Mouse (Mus musculus): ENCODE results near the gene 5730596B20Rik. TPM values are rescaled to one million over a fixed set of nuclear protein-coding genes. Genes with fewer than 3 reads are reported as not detected.

Gene 5730596B20Rik
- polyA plus RNA-seq, 1 experiment from 2014 or later = not detected

- Histone ChIP-seq H3K4me3 (replicated peaks; ENCODE audit: low read length) (no peak overlapping the region), H3K27ac (ENCODE audit: low read length) (no peak overlapping the region)
Measured at GRCm38 (mm10) chr6:52173648-52174047, 3.6 kb upstream of the 5730596B20Rik start.

DNA sequence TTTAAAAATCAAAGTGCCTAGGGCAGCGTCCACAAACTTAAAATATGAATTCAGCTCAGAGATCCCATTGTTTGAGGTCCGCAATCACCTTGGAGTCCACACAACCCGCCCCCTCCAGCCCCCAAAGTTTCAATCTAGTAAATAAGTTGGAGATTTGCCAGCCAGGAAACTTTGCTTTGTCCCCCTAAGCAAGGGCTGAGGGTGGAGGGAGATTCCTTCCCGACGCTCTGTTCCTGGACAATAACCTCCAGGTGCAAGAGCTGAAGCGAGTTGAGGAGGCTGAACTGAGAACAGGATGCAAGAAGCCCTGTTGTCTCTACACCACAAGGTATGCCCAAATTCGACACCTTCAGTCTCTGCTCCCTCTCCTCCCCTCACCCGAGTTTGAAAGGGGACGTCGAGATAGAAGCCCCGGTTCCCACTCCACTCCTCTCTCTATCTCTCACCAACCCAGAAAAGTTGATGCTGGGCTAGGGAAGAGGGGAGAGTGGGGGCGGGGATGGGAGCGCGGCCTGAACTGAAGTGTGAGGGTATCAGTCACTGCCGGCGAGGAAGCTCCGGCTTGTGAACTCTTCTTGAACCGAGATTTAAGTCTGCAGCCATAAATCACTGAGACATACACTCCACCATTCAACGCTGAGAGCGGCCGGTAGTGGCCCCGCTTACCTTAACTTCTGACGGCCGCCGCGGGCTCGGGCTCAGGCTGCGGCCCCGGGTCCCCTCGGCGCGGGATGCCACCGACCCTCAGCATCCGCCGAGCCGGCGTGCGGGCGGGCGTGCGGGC is 2.1 kb upstream of the 5730596B20Rik start:
- under 1% methylated on average over 41 of the region's 41 CpGs for WGBS
- no peak for ATAC-seq
- no peak overlapping the region for H3K27ac ChIP-seq (ENCODE audit: low read length)

More at GRCm38 (mm10) chr6:52173648-52174047, 3.6 kb upstream of the 5730596B20Rik start:
- no peak overlapping the region for H3K9ac ChIP-seq (replicated peaks; ENCODE audit: low read depth, low read length)
- no peaks in the 10 kb centered on the region for H3K36me3 ChIP-seq (ENCODE audit: control insufficient read depth, insufficient read depth)
- no peak for ATAC-seq
- peaks cover 84% of the 10 kb centered on the region for H3K27me3 ChIP-seq (replicated peaks; ENCODE audit: control insufficient read depth, insufficient read depth, low read length)
- no peaks in the 10 kb centered on the region for H3K9me3 ChIP-seq (ENCODE audit: control insufficient read depth, low read length)
- H3K4me1 ChIP-seq (replicated peaks; ENCODE audit: control insufficient read depth, insufficient read depth, low read length) = 0 out of 2 replicates have a peak, but pooled peaks cover 3% of the 10 kb centered on the region
- H3K4me2 ChIP-seq (ENCODE audit: low read length) = no peak overlapping the region
- WGBS = 5% methylated on average over 4 of the region's 4 CpGs

GRCm38 (mm10) chr6:52175864-52176263 is 1.4 kb upstream of the 5730596B20Rik start:
- Histone ChIP-seq H3K36me3 (ENCODE audit: control insufficient read depth, insufficient read depth) (no peaks in the 10 kb centered on the region), H3K9ac (replicated peaks; ENCODE audit: low read depth, low read length) (no peak overlapping the region), H3K4me2 (ENCODE audit: low read length) (no peak overlapping the region), H3K27ac (ENCODE audit: low read length) (no peak overlapping the region), H3K9me3 (ENCODE audit: control insufficient read depth, low read length) (no peaks in the 10 kb centered on the region), H3K27me3 (replicated peaks; ENCODE audit: control insufficient read depth, insufficient read depth, low read length) (peaks cover 88% of the 10 kb centered on the region), H3K4me1 (replicated peaks; ENCODE audit: control insufficient read depth, insufficient read depth, low read length) (0 out of 2 replicates have a peak, but pooled peaks cover 3% of the 10 kb centered on the region), H3K4me3 (replicated peaks; ENCODE audit: low read length) (no peak overlapping the region)
- ATAC-seq = no peak
- 2% methylated on average over 25 of the region's 35 CpGs for WGBS

More for the DNA sequence above, 2.1 kb upstream of the 5730596B20Rik start:
- Histone ChIP-seq H3K27me3 (replicated peaks; ENCODE audit: control insufficient read depth, insufficient read depth, low read length) (peaks cover 88% of the 10 kb centered on the region), H3K36me3 (ENCODE audit: control insufficient read depth, insufficient read depth) (no peaks in the 10 kb centered on the region), H3K9ac (replicated peaks; ENCODE audit: low read depth, low read length) (no peak overlapping the region), H3K4me1 (replicated peaks; ENCODE audit: control insufficient read depth, insufficient read depth, low read length) (0 out of 2 replicates have a peak, but pooled peaks cover 3% of the 10 kb centered on the region), H3K4me3 (replicated peaks; ENCODE audit: low read length) (no peak overlapping the region), H3K9me3 (ENCODE audit: control insufficient read depth, low read length) (no peaks in the 10 kb centered on the region), H3K4me2 (ENCODE audit: low read length) (no peak overlapping the region)

DNA sequence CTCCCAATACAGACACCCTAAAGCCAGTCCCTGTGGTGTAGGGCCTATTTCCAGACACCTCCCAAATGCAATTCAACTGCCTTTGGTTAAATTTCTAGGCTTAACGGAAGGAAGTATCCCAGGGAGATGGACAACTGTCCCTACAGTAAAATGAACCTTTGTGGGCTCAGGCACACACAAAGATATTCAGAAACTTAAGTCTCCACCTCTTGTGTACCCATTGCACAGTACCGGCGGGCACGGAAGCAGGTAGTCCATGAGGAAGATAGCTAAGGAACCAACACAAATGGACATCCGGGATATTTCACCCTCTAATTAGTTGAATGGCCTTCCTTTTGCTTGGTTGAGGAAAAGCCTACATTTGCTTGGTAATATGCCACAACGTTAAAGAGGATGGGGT is 907 bp upstream of the 5730596B20Rik start:
- no peak overlapping the region for H3K4me2 ChIP-seq (ENCODE audit: low read length)
- no peaks in the 10 kb centered on the region for H3K36me3 ChIP-seq (ENCODE audit: control insufficient read depth, insufficient read depth)
- ATAC-seq = no peak
- 3% methylated on average over 6 of the region's 6 CpGs for WGBS
- H3K4me3 ChIP-seq (replicated peaks; ENCODE audit: low read length) = no peak overlapping the region
- 0 out of 2 replicates have a peak, but pooled peaks cover 3% of the 10 kb centered on the region for H3K4me1 ChIP-seq (replicated peaks; ENCODE audit: control insufficient read depth, insufficient read depth, low read length)
- no peak overlapping the region for H3K27ac ChIP-seq (ENCODE audit: low read length)
- H3K9me3 ChIP-seq (ENCODE audit: control insufficient read depth, low read length) = no peaks in the 10 kb centered on the region
- peaks cover 88% of the 10 kb centered on the region for H3K27me3 ChIP-seq (replicated peaks; ENCODE audit: control insufficient read depth, insufficient read depth, low read length)
- no peak overlapping the region for H3K9ac ChIP-seq (replicated peaks; ENCODE audit: low read depth, low read length)

DNA sequence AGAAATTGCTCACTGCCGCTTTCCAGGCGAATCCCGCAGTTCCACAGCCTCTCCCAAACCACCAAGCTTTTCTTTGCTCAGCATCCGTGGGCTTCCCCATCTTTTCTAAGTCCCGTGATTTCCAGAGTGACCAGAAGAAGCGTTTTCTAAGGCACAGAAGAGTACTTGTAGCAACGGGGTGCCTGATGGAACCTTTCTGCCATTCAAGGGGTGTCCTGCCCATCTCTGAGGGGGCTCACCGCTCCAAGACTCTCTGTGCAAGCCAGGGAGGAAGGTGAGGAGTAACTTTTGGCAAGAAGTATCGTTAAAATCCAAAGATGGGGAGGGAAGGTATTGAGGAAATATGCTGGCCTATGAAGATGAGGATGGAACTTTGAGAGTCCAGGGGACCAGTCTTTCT is 508 bp downstream of the 5730596B20Rik start:
- WGBS = 1% methylated on average over 9 of the region's 9 CpGs
- Histone ChIP-seq H3K27me3 (replicated peaks; ENCODE audit: control insufficient read depth, insufficient read depth, low read length) (peaks cover 88% of the 10 kb centered on the region), H3K27ac (ENCODE audit: low read length) (no peak overlapping the region), H3K4me3 (replicated peaks; ENCODE audit: low read length) (no peak overlapping the region), H3K4me1 (replicated peaks; ENCODE audit: control insufficient read depth, insufficient read depth, low read length) (no peaks in the 10 kb centered on the region), H3K9me3 (ENCODE audit: control insufficient read depth, low read length) (no peaks in the 10 kb centered on the region), H3K4me2 (ENCODE audit: low read length) (no peak overlapping the region), H3K9ac (replicated peaks; ENCODE audit: low read depth, low read length) (no peak overlapping the region), H3K36me3 (ENCODE audit: control insufficient read depth, insufficient read depth) (no peaks in the 10 kb centered on the region)
- ATAC-seq = no peak

GRCm38 (mm10) chr6:52178918-52179665 is 1.8 kb downstream of the 5730596B20Rik start:
- Histone ChIP-seq H3K4me2 (ENCODE audit: low read length) (no peak overlapping the region), H3K36me3 (ENCODE audit: control insufficient read depth, insufficient read depth) (no peaks in the 10 kb centered on the region), H3K9me3 (ENCODE audit: control insufficient read depth, low read length) (no peaks in the 10 kb centered on the region), H3K4me3 (replicated peaks; ENCODE audit: low read length) (no peak overlapping the region), H3K9ac (replicated peaks; ENCODE audit: low read depth, low read length) (no peak overlapping the region), H3K4me1 (replicated peaks; ENCODE audit: control insufficient read depth, insufficient read depth, low read length) (no peaks in the 10 kb centered on the region), H3K27me3 (replicated peaks; ENCODE audit: control insufficient read depth, insufficient read depth, low read length) (peaks cover 89% of the 10 kb centered on the region), H3K27ac (ENCODE audit: low read length) (no peak overlapping the region)
- ATAC-seq = no peak
- under 1% methylated on average over 4 of the region's 4 CpGs for WGBS

GRCm38 (mm10) chr6:52179690-52180089 is 2.4 kb downstream of the 5730596B20Rik start:
- Histone ChIP-seq H3K36me3 (ENCODE audit: control insufficient read depth, insufficient read depth) (no peaks in the 10 kb centered on the region), H3K4me3 (replicated peaks; ENCODE audit: low read length) (no peak overlapping the region), H3K27me3 (replicated peaks; ENCODE audit: control insufficient read depth, insufficient read depth, low read length) (peaks cover 92% of the 10 kb centered on the region), H3K27ac (ENCODE audit: low read length) (no peak overlapping the region), H3K4me1 (replicated peaks; ENCODE audit: control insufficient read depth, insufficient read depth, low read length) (no peaks in the 10 kb centered on the region), H3K9ac (replicated peaks; ENCODE audit: low read depth, low read length) (no peak overlapping the region), H3K4me2 (ENCODE audit: low read length) (no peak overlapping the region), H3K9me3 (ENCODE audit: control insufficient read depth, low read length) (no peaks in the 10 kb centered on the region)
- no peak for ATAC-seq
- WGBS = 1% methylated on average over 10 of the region's 10 CpGs

DNA sequence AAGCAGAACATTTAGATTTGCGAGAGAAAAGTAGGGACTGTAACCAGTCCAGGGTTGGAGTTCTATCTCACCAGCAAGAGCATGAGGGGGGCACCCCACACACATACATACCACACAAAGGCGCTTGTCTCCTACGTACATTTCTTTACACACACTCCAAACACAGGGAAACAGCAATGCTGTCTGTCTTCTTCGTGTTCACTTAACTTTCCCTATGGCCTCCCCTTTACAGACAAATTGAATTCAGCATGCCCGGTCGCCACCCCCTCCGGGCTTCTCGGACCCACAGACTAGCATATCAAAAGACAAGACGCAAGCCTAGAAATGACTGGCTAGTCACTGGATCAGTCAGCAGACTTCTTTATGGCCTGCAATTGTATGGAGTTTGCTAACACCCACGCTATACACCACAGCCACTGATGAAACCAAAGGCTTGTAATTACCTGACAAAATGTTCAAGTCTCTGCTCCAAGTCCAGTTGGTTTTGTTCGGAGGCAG is 3.0 kb downstream of the 5730596B20Rik start:
- Histone ChIP-seq H3K9ac (replicated peaks; ENCODE audit: low read depth, low read length) (no peak overlapping the region), H3K4me3 (replicated peaks; ENCODE audit: low read length) (no peak overlapping the region), H3K27ac (ENCODE audit: low read length) (no peak overlapping the region), H3K4me1 (replicated peaks; ENCODE audit: control insufficient read depth, insufficient read depth, low read length) (no peaks in the 10 kb centered on the region), H3K27me3 (replicated peaks; ENCODE audit: control insufficient read depth, insufficient read depth, low read length) (peaks cover 91% of the 10 kb centered on the region), H3K36me3 (ENCODE audit: control insufficient read depth, insufficient read depth) (no peaks in the 10 kb centered on the region), H3K9me3 (ENCODE audit: control insufficient read depth, low read length) (no peaks in the 10 kb centered on the region), H3K4me2 (ENCODE audit: low read length) (no peak overlapping the region)
- WGBS = 2% methylated on average over 11 of the region's 11 CpGs
- ATAC-seq = no peak

GRCm38 (mm10) chr6:52180726-52181125 is 3.4 kb downstream of the 5730596B20Rik start:
- peaks cover 93% of the 10 kb centered on the region for H3K27me3 ChIP-seq (replicated peaks; ENCODE audit: control insufficient read depth, insufficient read depth, low read length)
- H3K4me3 ChIP-seq (replicated peaks; ENCODE audit: low read length) = no peak overlapping the region
- no peak overlapping the region for H3K4me2 ChIP-seq (ENCODE audit: low read length)
- no peak for ATAC-seq
- H3K9me3 ChIP-seq (ENCODE audit: control insufficient read depth, low read length) = no peaks in the 10 kb centered on the region
- WGBS = 5% methylated on average over 3 of the region's 3 CpGs
- no peak overlapping the region for H3K27ac ChIP-seq (ENCODE audit: low read length)
- no peak overlapping the region for H3K9ac ChIP-seq (replicated peaks; ENCODE audit: low read depth, low read length)
- H3K36me3 ChIP-seq (ENCODE audit: control insufficient read depth, insufficient read depth) = no peaks in the 10 kb centered on the region
- H3K4me1 ChIP-seq (replicated peaks; ENCODE audit: control insufficient read depth, insufficient read depth, low read length) = no peaks in the 10 kb centered on the region
